Mouse (Mus musculus) lung, adult 2 months (tissue): Measurements from ENCODE around the gene 1810055G02Rik.
A peak's percentile ranks its signal among the peaks of the same experiment; 100 is the strongest.

Source experiments
- CTCF ChIP-seq: fragments of 200-500 bp; IDR thresholded peaks from 2 replicates; pipeline ENCODE4 v1.5.1; 2011; ENCODE audit warnings: mild to moderate bottlenecking, low read length, control low read depth; ENCODE audit not compliant: insufficient read depth
- POLR2A ChIP-seq: fragments of 200-500 bp; IDR thresholded peaks from 2 replicates; pipeline ENCODE4 v1.6.1; 2011; ENCODE audit warnings: low read depth, mild to moderate bottlenecking, control low read depth, low read length, borderline replicate concordance; ENCODE audit errors: extremely low read depth

GRCm38 (mm10) chr19:3724779-3725178 is 16.7 kb downstream of the 1810055G02Rik start:
- peak; percentile 56 for TF ChIP-seq CTCF
- TF ChIP-seq POLR2A = no peak
